Mouse (Mus musculus): Measurements from ENCODE around the gene Ccdc38. TPM values are rescaled to one million over a fixed set of nuclear protein-coding genes. Genes with fewer than 3 reads are reported as not detected.

The Ccdc38 gene
- polyA plus RNA-seq, 1 experiment from 2014 or later: 0.34 TPM

DNA sequence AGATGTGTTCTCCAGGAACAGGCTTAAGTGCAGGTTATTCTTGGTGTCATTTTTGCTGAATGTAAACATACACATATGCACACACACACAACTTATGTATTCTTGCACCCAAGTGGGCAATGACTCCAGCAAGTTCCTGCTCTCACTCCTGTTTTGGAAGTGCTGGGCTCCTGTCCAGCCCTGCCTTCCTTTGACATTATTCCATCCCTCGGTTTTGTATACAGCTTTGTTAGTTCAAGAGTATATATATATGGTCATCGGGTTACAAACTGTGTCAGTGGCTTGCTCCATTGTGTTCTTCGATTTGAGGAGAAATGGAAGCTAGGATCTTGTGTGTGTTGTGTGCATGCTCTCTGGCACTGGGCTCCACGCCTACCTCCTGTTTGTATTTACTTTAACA, 22.2 kb upstream of the Ccdc38 start:
- Histone ChIP-seq H3K27ac (replicated peaks; ENCODE audit: low read depth, low read length) (no peak overlapping the region), H3K9ac (replicated peaks; ENCODE audit: low read length) (no peak overlapping the region), H3K36me3 (ENCODE audit: control insufficient read depth, insufficient read depth, low read length) (no peaks in the 10 kb centered on the region), H3K27me3 (ENCODE audit: control insufficient read depth, insufficient read depth, low read length) (no peaks in the 10 kb centered on the region), H3K4me1 (ENCODE audit: control insufficient read depth, insufficient read depth, low read length) (no peaks in the 10 kb centered on the region), H3K4me3 (replicated peaks; ENCODE audit: low read depth, low read length) (no peak overlapping the region), H3K9me3 (ENCODE audit: control insufficient read depth, low read length) (no peaks in the 10 kb centered on the region), H3K4me2 (ENCODE audit: low read length) (no peak overlapping the region)
- DNase-seq (no peak), ATAC-seq (ENCODE audit: low FRiP score, low TSS enrichment) (no peak)
- 90% methylated on average over 4 of the region's 4 CpGs for WGBS

DNA sequence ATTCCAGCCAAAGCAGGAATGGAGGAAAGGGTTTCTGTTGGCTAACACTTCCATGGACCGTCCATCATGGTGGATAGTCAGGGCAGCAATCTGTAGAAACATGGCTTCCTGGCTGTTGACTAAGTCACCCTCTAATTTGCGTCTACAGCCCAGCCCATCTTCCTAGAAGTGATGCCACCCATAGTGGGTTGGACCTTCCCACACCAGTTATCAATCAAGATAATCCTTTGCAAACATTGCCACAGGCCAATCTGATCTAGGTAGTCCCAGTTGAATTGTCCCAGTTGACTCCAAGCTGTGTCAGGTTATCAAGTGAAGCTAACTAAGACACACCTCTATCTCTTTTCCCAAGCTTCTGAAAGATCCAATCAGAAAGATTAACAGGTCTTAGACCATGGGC, 21.8 kb upstream of the Ccdc38 start:
- H3K4me1 ChIP-seq (ENCODE audit: control insufficient read depth, insufficient read depth, low read length): no peaks in the 10 kb centered on the region
- H3K27me3 ChIP-seq (ENCODE audit: control insufficient read depth, insufficient read depth, low read length): no peaks in the 10 kb centered on the region
- H3K4me2 ChIP-seq (ENCODE audit: low read length): no peak overlapping the region
- no peak overlapping the region for H3K27ac ChIP-seq (replicated peaks; ENCODE audit: low read depth, low read length)
- H3K9ac ChIP-seq (replicated peaks; ENCODE audit: low read length): no peak overlapping the region
- DNase-seq: no peak
- no peak overlapping the region for H3K4me3 ChIP-seq (replicated peaks; ENCODE audit: low read depth, low read length)
- no peaks in the 10 kb centered on the region for H3K9me3 ChIP-seq (ENCODE audit: control insufficient read depth, low read length)
- ATAC-seq (ENCODE audit: low FRiP score, low TSS enrichment): no peak
- 93% methylated on average over 2 of the region's 2 CpGs for WGBS
- no peaks in the 10 kb centered on the region for H3K36me3 ChIP-seq (ENCODE audit: control insufficient read depth, insufficient read depth, low read length)

DNA sequence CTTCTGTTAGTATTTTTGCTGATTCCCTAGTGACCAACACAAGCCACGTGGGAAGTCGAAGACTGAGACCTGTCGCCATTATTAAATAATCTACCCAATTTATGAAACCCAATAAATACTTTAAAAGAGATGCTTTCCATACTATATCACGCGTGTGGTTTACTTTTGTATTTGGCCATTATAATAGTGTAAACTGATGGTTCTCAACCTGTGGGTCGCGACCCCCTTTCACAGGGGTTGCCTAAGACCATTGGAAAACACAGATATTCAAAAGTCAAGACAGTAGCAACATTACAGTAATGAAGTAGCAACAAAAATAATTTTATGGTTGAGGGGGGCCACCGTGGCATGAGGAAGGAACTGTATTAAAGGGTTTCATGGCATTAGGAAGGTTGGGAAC, 21.3 kb upstream of the Ccdc38 start:
- 94% methylated on average over 8 of the region's 8 CpGs for WGBS
- Histone ChIP-seq H3K36me3 (ENCODE audit: control insufficient read depth, insufficient read depth, low read length) (no peaks in the 10 kb centered on the region), H3K4me2 (ENCODE audit: low read length) (no peak overlapping the region), H3K4me3 (replicated peaks; ENCODE audit: low read depth, low read length) (no peak overlapping the region), H3K4me1 (ENCODE audit: control insufficient read depth, insufficient read depth, low read length) (no peaks in the 10 kb centered on the region), H3K9ac (replicated peaks; ENCODE audit: low read length) (no peak overlapping the region), H3K27ac (replicated peaks; ENCODE audit: low read depth, low read length) (no peak overlapping the region), H3K27me3 (ENCODE audit: control insufficient read depth, insufficient read depth, low read length) (no peaks in the 10 kb centered on the region), H3K9me3 (ENCODE audit: control insufficient read depth, low read length) (no peaks in the 10 kb centered on the region)
- DNase-seq: no peak
- no peak for ATAC-seq (ENCODE audit: low FRiP score, low TSS enrichment)

DNA sequence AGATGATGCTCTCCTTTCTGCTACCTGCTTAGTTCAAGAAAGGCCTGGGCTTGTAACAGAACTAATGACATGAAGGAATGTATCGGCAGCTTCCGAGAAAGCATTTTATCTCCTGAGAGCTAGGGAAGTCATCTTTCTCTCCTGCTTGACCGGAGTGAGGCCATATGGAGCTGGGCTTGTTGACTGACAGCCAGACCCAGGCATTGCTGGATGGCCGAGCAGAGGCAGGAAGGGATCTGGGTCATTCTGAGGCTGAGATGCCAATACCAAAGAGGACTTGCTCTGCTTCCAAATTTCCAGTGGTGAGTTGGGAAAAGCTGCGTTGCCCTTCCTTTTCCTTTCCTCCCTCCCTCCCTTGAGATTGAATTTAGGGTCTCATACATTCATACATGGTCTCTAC, 20.7 kb upstream of the Ccdc38 start:
- no peaks in the 10 kb centered on the region for H3K36me3 ChIP-seq (ENCODE audit: control insufficient read depth, insufficient read depth, low read length)
- no peak overlapping the region for H3K4me2 ChIP-seq (ENCODE audit: low read length)
- WGBS: 94% methylated on average over 5 of the region's 5 CpGs
- no peaks in the 10 kb centered on the region for H3K27me3 ChIP-seq (ENCODE audit: control insufficient read depth, insufficient read depth, low read length)
- ATAC-seq (ENCODE audit: low FRiP score, low TSS enrichment): no peak
- DNase-seq: no peak
- H3K27ac ChIP-seq (replicated peaks; ENCODE audit: low read depth, low read length): no peak overlapping the region
- H3K9me3 ChIP-seq (ENCODE audit: control insufficient read depth, low read length): no peaks in the 10 kb centered on the region
- H3K4me3 ChIP-seq (replicated peaks; ENCODE audit: low read depth, low read length): no peak overlapping the region
- H3K4me1 ChIP-seq (ENCODE audit: control insufficient read depth, insufficient read depth, low read length): no peaks in the 10 kb centered on the region
- no peak overlapping the region for H3K9ac ChIP-seq (replicated peaks; ENCODE audit: low read length)

DNA sequence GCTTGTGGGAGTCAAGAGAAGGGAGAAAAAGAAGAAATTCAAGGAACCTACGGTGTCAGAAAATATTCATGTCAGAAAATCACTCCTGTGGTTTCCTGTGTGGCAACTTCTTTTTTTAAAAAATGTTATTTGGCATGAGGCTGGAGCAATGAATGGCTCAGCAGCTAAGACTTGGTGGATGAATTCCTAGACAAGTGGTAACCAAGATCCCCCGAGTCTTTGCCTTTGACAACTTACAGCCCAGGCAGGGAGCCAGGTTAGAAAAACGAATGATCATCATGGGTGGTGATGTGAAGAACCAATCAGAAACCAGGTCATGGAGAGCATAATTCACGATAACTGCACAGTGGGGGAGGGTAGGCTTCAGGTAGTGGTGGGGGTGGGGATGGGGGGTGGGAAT, 19.4 kb upstream of the Ccdc38 start:
- H3K27ac ChIP-seq (replicated peaks; ENCODE audit: low read depth, low read length): no peak overlapping the region
- WGBS: 79% methylated on average over 4 of the region's 4 CpGs
- no peak for ATAC-seq (ENCODE audit: low FRiP score, low TSS enrichment)

DNA sequence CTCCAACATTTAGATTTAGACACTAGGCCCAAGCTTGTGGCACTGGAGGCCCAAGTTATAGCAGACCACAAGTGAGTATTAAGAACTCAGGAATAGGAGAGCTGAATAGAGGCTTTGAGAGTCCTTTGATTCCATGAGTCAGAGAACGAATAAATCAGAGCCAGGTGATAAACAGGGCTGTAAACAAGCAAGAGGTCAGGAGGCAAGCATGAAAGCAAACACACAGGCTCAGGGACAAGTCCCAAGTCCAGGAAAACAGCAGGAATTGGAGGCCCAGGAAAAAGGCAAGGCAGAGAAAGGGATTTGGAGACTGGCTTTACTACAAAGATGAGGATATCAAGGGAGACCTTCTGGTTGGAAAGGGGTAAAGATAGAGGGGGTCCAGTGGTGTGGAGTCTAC, 15.1 kb upstream of the Ccdc38 start:
- ATAC-seq (ENCODE audit: low FRiP score, low TSS enrichment) (no peak), DNase-seq (no peak)
- Histone ChIP-seq H3K27me3 (ENCODE audit: control insufficient read depth, insufficient read depth, low read length) (no peaks in the 10 kb centered on the region), H3K9me3 (ENCODE audit: control insufficient read depth, low read length) (peaks cover 5% of the 10 kb centered on the region; the same call in 1 of the 2 replicates), H3K27ac (replicated peaks; ENCODE audit: low read depth, low read length) (no peak overlapping the region), H3K4me3 (replicated peaks; ENCODE audit: low read depth, low read length) (no peak overlapping the region), H3K9ac (replicated peaks; ENCODE audit: low read length) (no peak overlapping the region), H3K36me3 (ENCODE audit: control insufficient read depth, insufficient read depth, low read length) (no peaks in the 10 kb centered on the region), H3K4me2 (ENCODE audit: low read length) (no peak overlapping the region), H3K4me1 (ENCODE audit: control insufficient read depth, insufficient read depth, low read length) (no peaks in the 10 kb centered on the region)
- whole genome bisulfite sequencing: 88% methylated on average over 1 of the region's 1 CpGs

More for the DNA sequence above, 19.4 kb upstream of the Ccdc38 start:
- Histone ChIP-seq H3K27me3 (ENCODE audit: control insufficient read depth, insufficient read depth, low read length) (no peaks in the 10 kb centered on the region), H3K9ac (replicated peaks; ENCODE audit: low read length) (no peak overlapping the region), H3K36me3 (ENCODE audit: control insufficient read depth, insufficient read depth, low read length) (no peaks in the 10 kb centered on the region), H3K4me1 (ENCODE audit: control insufficient read depth, insufficient read depth, low read length) (no peaks in the 10 kb centered on the region), H3K9me3 (ENCODE audit: control insufficient read depth, low read length) (no peaks in the 10 kb centered on the region), H3K4me3 (replicated peaks; ENCODE audit: low read depth, low read length) (no peak overlapping the region), H3K4me2 (ENCODE audit: low read length) (no peak overlapping the region)
- no peak for DNase-seq

DNA sequence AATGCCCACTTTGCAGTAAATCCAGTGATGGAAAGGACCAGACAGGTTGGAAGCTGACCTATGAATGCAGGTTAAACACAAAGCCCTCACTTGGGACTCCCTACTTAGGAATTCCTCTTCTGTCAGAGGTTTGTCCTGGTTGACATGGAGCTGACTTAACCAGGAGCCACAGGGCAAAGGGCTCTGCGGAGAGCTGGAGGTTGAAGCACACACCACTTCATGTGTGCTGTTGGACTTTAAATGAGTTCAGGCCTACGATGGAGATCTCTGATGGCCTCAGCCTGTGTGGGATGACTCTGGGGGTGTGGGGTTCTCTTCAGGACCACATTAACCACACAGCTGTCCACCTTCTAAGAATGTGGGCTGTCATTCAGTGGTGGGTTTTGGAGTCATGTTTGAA, 2.1 kb upstream of the Ccdc38 start:
- 94% methylated on average over 2 of the region's 2 CpGs for WGBS
- H3K9me3 ChIP-seq (ENCODE audit: control insufficient read depth, low read length): no peaks in the 10 kb centered on the region
- no peak for ATAC-seq (ENCODE audit: low FRiP score, low TSS enrichment)

DNA sequence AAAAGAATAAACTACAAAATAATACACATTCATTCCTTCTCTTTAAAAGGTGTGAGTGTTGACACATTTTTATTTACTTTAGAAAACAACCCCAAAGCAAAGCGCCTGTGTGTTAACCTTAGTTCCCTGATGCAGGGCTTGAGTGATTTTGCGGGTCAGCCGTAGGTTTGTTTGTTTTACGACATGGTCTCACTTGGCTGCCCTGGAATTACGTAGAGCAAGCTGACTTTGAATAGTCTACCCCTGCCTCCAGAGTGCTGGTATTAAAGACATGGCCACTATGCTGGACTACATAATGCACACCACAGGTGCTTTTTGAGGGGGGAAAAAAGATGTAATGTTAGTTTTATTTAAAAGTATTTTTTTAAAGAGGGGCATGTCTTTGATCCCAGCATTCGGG, 1.6 kb upstream of the Ccdc38 start:
- 56% methylated on average over 6 of the region's 6 CpGs for WGBS
- H3K9me3 ChIP-seq (ENCODE audit: control insufficient read depth, low read length): no peaks in the 10 kb centered on the region
- ATAC-seq (ENCODE audit: low FRiP score, low TSS enrichment) (no peak), DNase-seq (no peak)
- H3K4me2 ChIP-seq (ENCODE audit: low read length): no peak overlapping the region
- no peak overlapping the region for H3K27ac ChIP-seq (replicated peaks; ENCODE audit: low read depth, low read length)
- H3K4me1 ChIP-seq (ENCODE audit: control insufficient read depth, insufficient read depth, low read length): 0 out of 2 replicates have a peak, but pooled peaks cover 6% of the 10 kb centered on the region
- no peaks in the 10 kb centered on the region for H3K36me3 ChIP-seq (ENCODE audit: control insufficient read depth, insufficient read depth, low read length)
- H3K27me3 ChIP-seq (ENCODE audit: control insufficient read depth, insufficient read depth, low read length): peaks cover 3% of the 10 kb centered on the region; the same call in 1 of the 2 replicates
- H3K4me3 ChIP-seq (replicated peaks; ENCODE audit: low read depth, low read length): no peak overlapping the region
- H3K9ac ChIP-seq (replicated peaks; ENCODE audit: low read length): no peak overlapping the region

More for the DNA sequence above, 2.1 kb upstream of the Ccdc38 start:
- H3K9ac ChIP-seq (replicated peaks; ENCODE audit: low read length): no peak overlapping the region
- no peak overlapping the region for H3K4me3 ChIP-seq (replicated peaks; ENCODE audit: low read depth, low read length)
- H3K4me2 ChIP-seq (ENCODE audit: low read length): no peak overlapping the region
- peaks cover 3% of the 10 kb centered on the region; the same call in 1 of the 2 replicates for H3K27me3 ChIP-seq (ENCODE audit: control insufficient read depth, insufficient read depth, low read length)
- H3K36me3 ChIP-seq (ENCODE audit: control insufficient read depth, insufficient read depth, low read length): no peaks in the 10 kb centered on the region
- no peak overlapping the region for H3K27ac ChIP-seq (replicated peaks; ENCODE audit: low read depth, low read length)
- DNase-seq: no peak
- H3K4me1 ChIP-seq (ENCODE audit: control insufficient read depth, insufficient read depth, low read length): 0 out of 2 replicates have a peak, but pooled peaks cover 6% of the 10 kb centered on the region

DNA sequence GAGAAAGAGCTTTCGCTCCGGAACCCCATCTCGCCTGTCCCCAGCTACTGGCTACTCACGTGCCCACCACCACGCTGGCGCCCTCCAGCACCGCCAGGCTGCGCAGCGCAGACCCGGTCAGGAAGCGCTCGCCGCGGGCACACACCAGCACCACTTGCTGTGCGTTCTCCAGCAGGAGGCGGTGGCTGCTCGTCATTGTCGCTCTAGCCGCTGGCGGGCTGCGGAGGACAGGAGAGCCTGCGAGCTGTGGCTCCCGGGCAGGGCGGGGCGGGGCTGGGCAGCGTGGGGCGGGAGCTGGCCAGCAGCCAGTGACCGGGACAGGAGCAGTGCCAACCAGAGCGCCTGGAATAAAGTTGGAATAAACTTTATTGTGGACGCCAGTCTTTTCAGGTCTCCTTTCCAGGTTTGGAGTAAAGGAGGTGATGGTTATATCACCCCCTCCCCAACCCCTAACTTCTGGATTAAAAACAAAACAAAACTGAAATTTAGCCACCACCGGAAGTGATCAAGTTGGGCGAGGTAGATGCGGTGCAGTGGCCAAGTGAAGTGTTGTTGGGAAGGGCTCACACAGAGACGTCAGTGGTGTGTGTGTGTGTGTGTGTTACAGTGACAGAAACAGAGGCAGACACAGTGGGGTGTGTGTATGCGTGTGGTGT, 529 bp upstream of the Ccdc38 start, which contains the start of gene Amdhd1:
TSS of gene Amdhd1 (minus strand) at position 259 of the 656 bp plus-strand sequence.
- Histone ChIP-seq H3K27ac (replicated peaks; ENCODE audit: low read depth, low read length) (no peak within 1 kb of the TSS), H3K4me2 (ENCODE audit: low read length) (peak within 1 kb of the TSS; percentile 62), H3K4me1 (ENCODE audit: control insufficient read depth, insufficient read depth, low read length) (0 out of 2 replicates have a peak, but pooled peaks cover 6% of the 10 kb centered on the region), H3K36me3 (ENCODE audit: control insufficient read depth, insufficient read depth, low read length) (no peaks in the 10 kb centered on the region), H3K9me3 (ENCODE audit: control insufficient read depth, low read length) (no peaks in the 10 kb centered on the region), H3K4me3 (replicated peaks; ENCODE audit: low read depth, low read length) (peak within 1 kb of the TSS; percentile 32), H3K9ac (replicated peaks; ENCODE audit: low read length) (peak within 1 kb of the TSS; percentile 4; the same call in 1 of the 2 replicates), H3K27me3 (ENCODE audit: control insufficient read depth, insufficient read depth, low read length) (peaks cover 3% of the 10 kb centered on the region; the same call in 1 of the 2 replicates)
- ATAC-seq (ENCODE audit: low FRiP score, low TSS enrichment) (peak; percentile 88), DNase-seq (peak; percentile 85)
- WGBS: 3% methylated on average over 35 of the region's 35 CpGs
